Mouse (Mus musculus) lung, embryonic 15.5 days (tissue): ENCODE results near the gene Palm2. TPM values are rescaled to one million over a fixed set of nuclear protein-coding genes. Genes with fewer than 3 reads are reported as not detected.

Experiments
- ATAC-seq: fragments of 200-750 bp; cut with Nextera tagmentation; 2 replicates; pipeline ENCODE4 v1.8.0; 2017; ENCODE audit warnings: moderate number of reproducible peaks, borderline replicate concordance; ENCODE audit not compliant: low FRiP score, low TSS enrichment; ENCODE audit errors: extremely low read depth
- H3K27ac ChIP-seq: fragments of 300-500 bp; sonication (generic); 2 replicates; pipeline ENCODE4 v1.5.1; 2015; ENCODE audit warnings: moderate library complexity, mild to moderate bottlenecking, inconsistent platforms
- H3K27me3 ChIP-seq: fragments of 300-500 bp; sonication (generic); 2 replicates; pipeline ENCODE4 v1.6.1; 2015; ENCODE audit warnings: inconsistent platforms
- H3K36me3 ChIP-seq: fragments of 300-500 bp; sonication (generic); 2 replicates; pipeline ENCODE4 v1.6.1; 2015; ENCODE audit warnings: inconsistent platforms
- H3K4me1 ChIP-seq: fragments of 300-500 bp; sonication (generic); 2 replicates; pipeline ENCODE4 v1.6.1; 2015; ENCODE audit warnings: inconsistent platforms
- H3K4me2 ChIP-seq: fragments of 300-500 bp; sonication (generic); 2 replicates; pipeline ENCODE4 v1.6.1; 2015; ENCODE audit warnings: inconsistent platforms, mild to moderate bottlenecking, moderate library complexity
- H3K4me3 ChIP-seq: fragments of 300-500 bp; sonication (generic); 2 replicates; pipeline ENCODE4 v1.5.1; 2015; ENCODE audit warnings: mild to moderate bottlenecking, inconsistent platforms
- H3K9ac ChIP-seq: fragments of 300-500 bp; sonication (generic); 2 replicates; pipeline ENCODE4 v1.6.1; 2015; ENCODE audit warnings: inconsistent platforms
- H3K9me3 ChIP-seq: fragments of 300-500 bp; sonication (generic); 2 replicates; pipeline ENCODE4 v1.6.1; 2016; ENCODE audit warnings: inconsistent platforms
- WGBS: fragments of 180-500 bp; shearing (Covaris S2); methylation state at CpG from one replicate; pipeline ENCODE4 v1.1.7; 2015; 5-methylcytosine and 5-hydroxymethylcytosine counted together
- polyA plus RNA-seq: library from polyadenylated mRNA; unstranded; fragments of >200 nt; fragmentation: Nextera tagmentation; extraction: Ambion mirVana; gene quantifications from 2 replicates; pipeline ENCODE4 v1.2.1, GENCODE M21; 2015

Palm2 gene
- polyA plus RNA-seq, 1 experiment from 2014 or later, result 8.0 TPM

- WGBS, result 89% methylated on average over 12 of the region's 12 CpGs
- Histone ChIP-seq H3K9me3 (no peaks in the 10 kb centered on the region), H3K9ac (no peak overlapping the region), H3K27me3 (no peaks in the 10 kb centered on the region), H3K4me2 (no peak overlapping the region), H3K36me3 (no peaks in the 10 kb centered on the region), H3K4me3 (no peak overlapping the region), H3K27ac (no peak overlapping the region), H3K4me1 (peaks cover 17% of the 10 kb centered on the region)
- no peak for ATAC-seq
Measured at GRCm38 (mm10) chr4:57680186-57680585, 246.1 kb downstream of the Palm2 start.

- 62% methylated on average over 12 of the region's 12 CpGs for WGBS
- Histone ChIP-seq H3K36me3 (no peaks in the 10 kb centered on the region), H3K27ac (no peak overlapping the region), H3K9ac (no peak overlapping the region), H3K27me3 (no peaks in the 10 kb centered on the region), H3K9me3 (no peaks in the 10 kb centered on the region), H3K4me1 (peaks cover 6% of the 10 kb centered on the region; the same call in 1 of the 2 replicates), H3K4me2 (no peak overlapping the region), H3K4me3 (no peak overlapping the region)
- no peak for ATAC-seq
Measured at GRCm38 (mm10) chr4:57681511-57681910, 247.5 kb downstream of the Palm2 start.

DNA sequence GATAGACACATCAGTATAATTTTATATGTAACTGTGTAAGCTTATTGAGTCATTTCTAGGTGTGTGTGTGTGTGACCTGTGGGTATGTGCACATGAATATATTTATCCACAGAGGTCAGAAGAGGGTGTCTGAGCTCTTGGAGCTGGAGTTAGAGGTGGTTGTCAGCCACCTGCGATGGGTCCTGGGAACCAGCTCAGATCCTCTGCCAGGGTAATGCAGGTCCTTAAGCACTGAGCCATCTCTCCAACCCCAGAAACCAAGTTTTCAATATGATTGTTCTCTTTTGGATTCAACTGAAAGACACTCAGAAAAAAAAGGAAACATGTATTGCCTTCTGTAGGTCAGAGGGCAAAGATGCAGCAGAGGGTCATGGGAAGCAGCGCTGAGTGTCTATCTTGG is 248.3 kb downstream of the Palm2 start:
- no peak overlapping the region for H3K4me2 ChIP-seq
- ATAC-seq, result no peak
- H3K4me3 ChIP-seq, result no peak overlapping the region
- H3K36me3 ChIP-seq, result no peaks in the 10 kb centered on the region
- H3K9ac ChIP-seq, result no peak overlapping the region
- no peak overlapping the region for H3K27ac ChIP-seq
- WGBS, result 86% methylated on average over 2 of the region's 2 CpGs
- H3K27me3 ChIP-seq, result no peaks in the 10 kb centered on the region
- H3K9me3 ChIP-seq, result no peaks in the 10 kb centered on the region
- H3K4me1 ChIP-seq, result peaks cover 6% of the 10 kb centered on the region; the same call in 1 of the 2 replicates

- peaks cover 6% of the 10 kb centered on the region; the same call in 1 of the 2 replicates for H3K4me1 ChIP-seq
- no peaks in the 10 kb centered on the region for H3K9me3 ChIP-seq
- H3K27me3 ChIP-seq, result no peaks in the 10 kb centered on the region
- H3K9ac ChIP-seq, result no peak overlapping the region
- ATAC-seq, result no peak
- H3K27ac ChIP-seq, result no peak overlapping the region
- WGBS, result 84% methylated on average over 11 of the region's 11 CpGs
- no peak overlapping the region for H3K4me2 ChIP-seq
- no peaks in the 10 kb centered on the region for H3K36me3 ChIP-seq
- H3K4me3 ChIP-seq, result no peak overlapping the region
Measured at GRCm38 (mm10) chr4:57682944-57683343, 248.9 kb downstream of the Palm2 start.

- 61% methylated on average over 12 of the region's 12 CpGs for WGBS
Measured at GRCm38 (mm10) chr4:57684676-57685215, 250.7 kb downstream of the Palm2 start.

GRCm38 (mm10) chr4:57686736-57687135 is 252.7 kb downstream of the Palm2 start:
- WGBS, result 53% methylated on average over 3 of the region's 3 CpGs
- H3K36me3 ChIP-seq, result peaks cover 13% of the 10 kb centered on the region; the same call in 1 of the 2 replicates

More at GRCm38 (mm10) chr4:57684676-57685215, 250.7 kb downstream of the Palm2 start:
- Histone ChIP-seq H3K27ac (no peak overlapping the region), H3K4me1 (peaks cover 6% of the 10 kb centered on the region; the same call in 1 of the 2 replicates), H3K4me3 (no peak overlapping the region), H3K9me3 (no peaks in the 10 kb centered on the region), H3K27me3 (no peaks in the 10 kb centered on the region), H3K4me2 (no peak overlapping the region), H3K9ac (no peak overlapping the region), H3K36me3 (peaks cover 9% of the 10 kb centered on the region; the same call in 1 of the 2 replicates)
- no peak for ATAC-seq

DNA sequence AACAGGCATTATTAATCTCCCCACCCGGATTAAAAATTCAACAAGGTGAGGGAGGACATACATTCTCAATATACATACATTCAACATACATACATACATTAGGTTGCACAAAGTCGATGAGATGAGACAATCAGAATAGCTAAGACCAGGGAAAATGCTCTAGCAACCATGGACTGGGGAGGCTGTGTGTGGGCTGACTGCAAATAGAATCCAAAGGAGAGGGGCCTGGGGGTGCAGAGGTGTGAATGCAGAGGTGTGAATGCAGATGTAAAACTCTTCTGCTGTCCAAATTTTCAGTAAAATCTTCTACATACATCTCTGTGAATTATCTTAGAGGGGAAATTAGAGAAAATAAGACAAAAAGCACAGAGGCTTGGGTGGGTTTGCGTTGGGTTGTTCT is 253.5 kb downstream of the Palm2 start:
- no peak overlapping the region for H3K9ac ChIP-seq
- no peak overlapping the region for H3K27ac ChIP-seq
- H3K4me2 ChIP-seq, result no peak overlapping the region
- 0 out of 2 replicates have a peak, but pooled peaks cover 2% of the 10 kb centered on the region for H3K4me1 ChIP-seq
- H3K4me3 ChIP-seq, result no peak overlapping the region
- ATAC-seq, result no peak
- peaks cover 13% of the 10 kb centered on the region; the same call in 1 of the 2 replicates for H3K36me3 ChIP-seq
- no peaks in the 10 kb centered on the region for H3K27me3 ChIP-seq
- 72% methylated on average over 3 of the region's 3 CpGs for WGBS
- H3K9me3 ChIP-seq, result no peaks in the 10 kb centered on the region

More at GRCm38 (mm10) chr4:57686736-57687135, 252.7 kb downstream of the Palm2 start:
- H3K27me3 ChIP-seq, result no peaks in the 10 kb centered on the region
- H3K4me1 ChIP-seq, result 0 out of 2 replicates have a peak, but pooled peaks cover 2% of the 10 kb centered on the region
- no peaks in the 10 kb centered on the region for H3K9me3 ChIP-seq
- H3K4me2 ChIP-seq, result no peak overlapping the region
- H3K27ac ChIP-seq, result no peak overlapping the region
- no peak overlapping the region for H3K9ac ChIP-seq
- ATAC-seq, result no peak
- no peak overlapping the region for H3K4me3 ChIP-seq

GRCm38 (mm10) chr4:57688131-57688530 is 254.1 kb downstream of the Palm2 start:
- H3K4me2 ChIP-seq, result no peak overlapping the region
- WGBS, result 69% methylated on average over 9 of the region's 9 CpGs
- peaks cover 13% of the 10 kb centered on the region; the same call in 1 of the 2 replicates for H3K36me3 ChIP-seq
- H3K27me3 ChIP-seq, result no peaks in the 10 kb centered on the region
- H3K9ac ChIP-seq, result no peak overlapping the region
- H3K4me1 ChIP-seq, result no peaks in the 10 kb centered on the region
- no peak for ATAC-seq
- no peaks in the 10 kb centered on the region for H3K9me3 ChIP-seq
- no peak overlapping the region for H3K27ac ChIP-seq
- H3K4me3 ChIP-seq, result no peak overlapping the region

GRCm38 (mm10) chr4:57690001-57690400 is 256.0 kb downstream of the Palm2 start:
- no peak overlapping the region for H3K4me2 ChIP-seq
- no peak overlapping the region for H3K27ac ChIP-seq
- no peaks in the 10 kb centered on the region for H3K27me3 ChIP-seq
- peaks cover 13% of the 10 kb centered on the region; the same call in 1 of the 2 replicates for H3K36me3 ChIP-seq
- no peak for ATAC-seq
- no peak overlapping the region for H3K9ac ChIP-seq
- 67% methylated on average over 6 of the region's 6 CpGs for WGBS
- no peak overlapping the region for H3K4me3 ChIP-seq
- H3K9me3 ChIP-seq, result no peaks in the 10 kb centered on the region
- no peaks in the 10 kb centered on the region for H3K4me1 ChIP-seq

- H3K36me3 ChIP-seq, result peaks cover 18% of the 10 kb centered on the region; the same call in 1 of the 2 replicates
- H3K4me2 ChIP-seq, result no peak overlapping the region
Measured at GRCm38 (mm10) chr4:57690805-57691204, 256.8 kb downstream of the Palm2 start.

DNA sequence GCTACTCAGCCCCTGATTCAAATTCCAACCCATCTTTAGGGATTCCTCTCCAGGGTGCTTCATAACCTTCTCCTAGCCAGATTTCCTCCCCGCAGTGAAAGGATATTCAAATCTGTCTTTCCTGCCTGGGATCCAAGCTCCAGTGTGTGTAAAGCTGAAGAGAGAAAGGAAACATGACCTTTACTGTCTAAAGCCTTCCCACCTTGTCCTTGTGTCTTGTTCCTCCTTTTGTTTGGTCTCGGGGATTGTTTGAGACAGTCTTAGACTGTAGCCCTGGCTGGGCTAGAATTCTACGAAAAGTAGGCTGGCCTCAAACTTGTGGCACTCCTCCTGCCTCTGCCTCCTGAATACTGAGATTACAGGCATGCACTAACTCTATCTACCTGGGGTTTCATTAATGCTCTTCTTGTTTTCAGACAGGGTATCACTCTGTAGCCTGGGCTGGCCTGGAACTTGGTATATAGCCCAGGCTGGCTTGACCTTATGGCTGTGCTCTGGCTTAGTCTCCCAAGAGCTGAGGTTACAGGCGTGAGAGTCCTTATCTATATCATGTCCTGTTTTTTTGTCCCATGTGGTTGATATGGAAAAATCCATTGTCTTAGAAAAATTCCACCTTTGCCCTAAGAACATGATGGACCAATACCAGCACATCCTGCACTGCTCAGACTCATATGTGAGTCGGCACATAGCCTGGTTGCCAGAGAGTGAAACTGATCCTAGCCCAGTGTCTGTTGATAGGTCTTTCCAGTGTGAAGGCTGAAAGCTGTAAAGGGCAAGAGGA is 260.5 kb downstream of the Palm2 start:
- Histone ChIP-seq H3K9me3 (no peaks in the 10 kb centered on the region), H3K27ac (no peak overlapping the region), H3K4me1 (no peaks in the 10 kb centered on the region), H3K4me2 (no peak overlapping the region), H3K4me3 (no peak overlapping the region), H3K36me3 (peaks cover 12% of the 10 kb centered on the region; the same call in 1 of the 2 replicates), H3K27me3 (no peaks in the 10 kb centered on the region), H3K9ac (no peak overlapping the region)
- no peak for ATAC-seq
- 77% methylated on average over 5 of the region's 5 CpGs for WGBS

More at GRCm38 (mm10) chr4:57690805-57691204, 256.8 kb downstream of the Palm2 start:
- Histone ChIP-seq H3K4me3 (no peak overlapping the region), H3K9ac (no peak overlapping the region), H3K4me1 (no peaks in the 10 kb centered on the region), H3K27ac (no peak overlapping the region), H3K27me3 (no peaks in the 10 kb centered on the region), H3K9me3 (no peaks in the 10 kb centered on the region)
- 58% methylated on average over 1 of the region's 1 CpGs for WGBS
- no peak for ATAC-seq

GRCm38 (mm10) chr4:57696955-57697354 is 262.9 kb downstream of the Palm2 start:
- Histone ChIP-seq H3K9ac (no peak overlapping the region), H3K27me3 (no peaks in the 10 kb centered on the region), H3K27ac (no peak overlapping the region), H3K4me2 (no peak overlapping the region), H3K4me3 (no peak overlapping the region), H3K9me3 (no peaks in the 10 kb centered on the region), H3K36me3 (0 out of 2 replicates have a peak, but pooled peaks cover 6% of the 10 kb centered on the region), H3K4me1 (no peaks in the 10 kb centered on the region)
- WGBS, result 93% methylated on average over 11 of the region's 11 CpGs
- no peak for ATAC-seq
